Comparison of ENCODE assay signal across 8 mouse cellular contexts in the genomic region with DNA sequence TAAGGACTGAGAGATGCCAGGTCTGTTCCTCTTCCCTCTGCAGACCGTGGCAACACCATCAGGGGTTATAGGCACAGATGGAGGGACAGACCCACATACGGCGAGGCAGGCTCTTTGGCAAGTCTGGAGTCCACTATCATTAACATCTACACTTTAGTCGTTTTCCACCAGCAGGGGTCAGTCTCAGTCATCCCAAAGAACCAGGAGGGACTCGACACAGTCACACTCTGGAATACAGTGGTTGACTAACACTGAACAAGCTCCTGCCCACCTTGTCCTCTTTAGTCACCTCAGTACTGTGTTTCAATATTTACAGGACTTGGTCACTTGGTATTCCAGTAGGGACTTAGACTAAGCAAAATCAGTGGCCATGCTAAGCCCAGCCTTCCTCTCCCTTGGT.
DNase-seq lines count a peak whose midpoint lies in the region; ATAC-seq and TF ChIP-seq lines count a peak whose summit lies in the region.

No protein-coding gene starts in this region.

- TF ChIP-seq CTCF in testis, adult 2 months (IDR thresholded peaks at IDR 0.05; ENCODE audit: control insufficient read depth, insufficient read depth, insufficient replicate concordance, low read depth, low read length): 0 out of 2 replicates have a peak, but pooled peaks have one; percentile 14
- TF ChIP-seq CTCF in intestine, postnatal 0 days (IDR thresholded peaks at IDR 0.05; ENCODE audit: low read depth): peak; percentile 86
- peak; percentile 61 for TF ChIP-seq CTCF in liver, adult 2 months (IDR thresholded peaks at IDR 0.05; ENCODE audit: low read depth, low read length)

- ATAC-seq in forebrain, embryonic 14.5 days: peak; percentile 65; the same call in 1 of the 2 replicates
- peak; percentile 31; the same call in 1 of the 2 replicates for ATAC-seq in intestine, postnatal 0 days
- ATAC-seq in monocyte, adult 5-6 weeks (replicated peaks; ENCODE audit: insufficient number of reproducible peaks, low FRiP score, low TSS enrichment, poor library complexity, severe bottlenecking): no peak

- DNase-seq in testis, postnatal 14 days (ENCODE audit: low spot score): no peak
- peak; percentile 45 for DNase-seq in adrenal gland, postnatal 25 days
- DNase-seq in forebrain, embryonic 14.5 days (ENCODE audit: low spot score): peak; percentile 78
- DNase-seq in liver, adult 2 months (ENCODE audit: extremely low read depth, low read depth, low spot score): peak; percentile 41
- DNase-seq in ovary, postnatal 36 days (ENCODE audit: low spot score): peak; percentile 19

- TF ChIP-seq POLR2A in testis, adult 2 months (IDR thresholded peaks at IDR 0.05; ENCODE audit: control insufficient read depth, low read depth, low read length): no peak
- TF ChIP-seq POLR2A in liver, adult 2 months (IDR thresholded peaks at IDR 0.05; ENCODE audit: extremely low read depth, insufficient read depth, low read length): no peak

- no peaks in the 10 kb centered on the region for H3K4me1 ChIP-seq in testis, adult 2 months (ENCODE audit: control insufficient read depth, insufficient read depth, low read length)
- no peaks in the 10 kb centered on the region for H3K4me1 ChIP-seq in forebrain, embryonic 14.5 days (ENCODE audit: control insufficient read depth, insufficient read depth, low read length)
- H3K4me1 ChIP-seq in intestine, postnatal 0 days (replicated peaks; ENCODE audit: control insufficient read depth, insufficient read depth, low read length): no peaks in the 10 kb centered on the region
- no peaks in the 10 kb centered on the region for H3K4me1 ChIP-seq in liver, adult 2 months (ENCODE audit: control insufficient read depth, insufficient read depth, low read length)

- H3K9ac ChIP-seq in forebrain, embryonic 14.5 days (ENCODE audit: low read length): no peak overlapping the region
- no peak overlapping the region for H3K9ac ChIP-seq in intestine, postnatal 0 days (ENCODE audit: low read depth, low read length)
- H3K9ac ChIP-seq in liver, adult 2 months (ENCODE audit: low read depth, low read length): no peak overlapping the region

- H3K4me3 ChIP-seq in testis, adult 2 months (ENCODE audit: control insufficient read depth, low read depth, low read length): no peak overlapping the region
- H3K4me3 ChIP-seq in forebrain, embryonic 14.5 days (ENCODE audit: low read depth, low read length): no peak overlapping the region
- no peak overlapping the region for H3K4me3 ChIP-seq in intestine, postnatal 0 days (ENCODE audit: low read depth, low read length)
- H3K4me3 ChIP-seq in liver, adult 2 months (ENCODE audit: insufficient read depth, low read depth, low read length): no peak overlapping the region

- H3K4me2 ChIP-seq in forebrain, embryonic 14.5 days (ENCODE audit: low read length): no peak overlapping the region
- H3K4me2 ChIP-seq in intestine, postnatal 0 days (replicated peaks; ENCODE audit: low read depth): no peak overlapping the region

- no peak overlapping the region for H3K27ac ChIP-seq in testis, adult 2 months (ENCODE audit: control insufficient read depth, insufficient read depth, low read depth, low read length)
- H3K27ac ChIP-seq in forebrain, embryonic 14.5 days (ENCODE audit: low read depth, low read length): no peak overlapping the region
- H3K27ac ChIP-seq in intestine, postnatal 0 days (ENCODE audit: low read depth, low read length): no peak overlapping the region
- no peak overlapping the region for H3K27ac ChIP-seq in liver, adult 2 months (replicated peaks; ENCODE audit: insufficient read depth, low read depth, low read length)

- H3K27me3 ChIP-seq in testis, adult 2 months (ENCODE audit: control insufficient read depth, insufficient read depth, low read length): no peaks in the 10 kb centered on the region
- no peaks in the 10 kb centered on the region for H3K27me3 ChIP-seq in forebrain, embryonic 14.5 days (replicated peaks; ENCODE audit: control insufficient read depth, insufficient read depth, low read length)
- H3K27me3 ChIP-seq in intestine, postnatal 0 days (replicated peaks; ENCODE audit: control insufficient read depth, insufficient read depth, low read length): no peaks in the 10 kb centered on the region
- no peaks in the 10 kb centered on the region for H3K27me3 ChIP-seq in liver, adult 2 months (ENCODE audit: control insufficient read depth, insufficient read depth, low read length)

- 35% methylated on average over 5 of the region's 5 CpGs for WGBS in forebrain, embryonic 14.5 days
- WGBS in intestine, postnatal 0 days: 41% methylated on average over 5 of the region's 5 CpGs
- 31% methylated on average over 5 of the region's 5 CpGs for WGBS in liver, adult 2 months

- no peaks in the 10 kb centered on the region for H3K36me3 ChIP-seq in testis, adult 2 months (ENCODE audit: control insufficient read depth, insufficient read depth, low read length)
- H3K36me3 ChIP-seq in forebrain, embryonic 14.5 days (ENCODE audit: control insufficient read depth, insufficient read depth, low read length): no peaks in the 10 kb centered on the region
- no peaks in the 10 kb centered on the region for H3K36me3 ChIP-seq in intestine, postnatal 0 days (ENCODE audit: control insufficient read depth, insufficient read depth)
- no peaks in the 10 kb centered on the region for H3K36me3 ChIP-seq in liver, adult 2 months (ENCODE audit: control insufficient read depth, insufficient read depth, low read length)

- no peaks in the 10 kb centered on the region for H3K79me2 ChIP-seq in liver, adult 2 months (ENCODE audit: control insufficient read depth, insufficient read depth, low read length)

- no peaks in the 10 kb centered on the region for H3K9me3 ChIP-seq in forebrain, embryonic 14.5 days (replicated peaks; ENCODE audit: control insufficient read depth, low read length)
- H3K9me3 ChIP-seq in intestine, postnatal 0 days (ENCODE audit: control insufficient read depth): no peaks in the 10 kb centered on the region

Comparison
In these comparisons a context has a peak if more than half of its experiments do, and no peak if none do; other contexts are left out.
1. CTCF ChIP-seq: peak in every context shown above with its lines; median percentile 86 in intestine, postnatal 0 days; 61 in liver, adult 2 months; 14 in testis, adult 2 months.